Mouse (Mus musculus) retina, adult 2 months (tissue): ENCODE measurements around the gene Sfr1.

Experiments
- DNase-seq: peaks from one replicate; pipeline ENCODE4 v3.0.0-alpha.2; 2012; ENCODE audit warnings: low read depth, low spot score

Gene Sfr1

DNA sequence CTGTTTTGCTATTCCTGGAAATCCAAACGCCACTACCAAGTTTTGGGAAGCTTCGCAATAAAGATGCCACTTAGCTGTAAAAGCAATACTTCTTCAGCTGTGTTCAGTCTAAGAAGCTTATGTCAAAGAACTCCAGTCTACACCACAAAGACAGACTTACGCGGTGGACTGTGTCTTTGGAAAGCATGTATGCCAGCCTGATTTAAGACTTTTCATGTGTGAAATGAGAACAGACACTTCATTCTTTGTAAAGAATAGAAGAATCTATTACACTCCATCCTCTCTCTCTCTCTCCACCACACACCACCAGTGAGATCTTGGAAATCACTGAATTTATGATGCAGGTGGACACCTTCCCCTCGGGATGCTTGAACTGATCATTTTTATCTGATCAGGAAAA lies 18.9 kb downstream of the Sfr1 start:
- DNase-seq = no peak

DNA sequence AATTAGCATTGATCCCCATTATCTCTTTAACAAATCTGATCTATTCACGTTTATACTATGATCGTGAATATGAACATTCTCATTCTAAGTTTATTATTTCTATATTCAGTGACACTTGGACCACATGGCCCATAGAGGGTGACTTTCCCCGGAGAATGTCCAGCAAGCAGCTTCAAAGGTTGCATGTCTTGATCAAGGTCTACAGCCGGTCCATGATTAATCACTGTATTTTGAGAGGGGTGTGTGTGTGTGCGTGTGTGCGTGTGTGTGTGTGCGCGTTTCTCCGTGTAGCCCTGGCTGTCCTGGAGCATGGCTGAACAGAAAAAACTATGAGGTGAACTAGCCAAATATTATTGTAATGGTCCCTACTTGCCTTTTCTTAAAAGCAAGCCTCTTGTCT lies 21.0 kb downstream of the Sfr1 start:
- no peak for DNase-seq

DNA sequence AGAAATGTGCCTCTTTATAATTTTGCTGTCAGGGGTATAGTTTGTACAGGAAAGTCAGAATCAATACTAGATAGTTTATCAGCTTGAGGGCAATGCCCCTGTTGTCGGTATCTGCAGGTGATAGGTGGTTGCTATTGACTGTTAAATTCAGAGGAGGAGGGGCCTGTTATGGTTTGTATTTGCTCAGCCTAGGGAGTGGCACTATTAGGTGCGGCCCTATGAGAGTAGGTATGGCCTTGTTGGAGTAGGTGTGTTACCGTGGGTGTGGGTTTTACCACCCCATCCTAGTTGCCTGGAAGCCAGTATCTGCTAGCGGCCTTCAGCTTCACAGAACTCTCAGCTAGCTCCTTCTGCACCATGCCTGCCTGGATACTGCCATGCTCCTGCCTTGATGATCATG lies 22.4 kb downstream of the Sfr1 start:
- no peak for DNase-seq

DNA sequence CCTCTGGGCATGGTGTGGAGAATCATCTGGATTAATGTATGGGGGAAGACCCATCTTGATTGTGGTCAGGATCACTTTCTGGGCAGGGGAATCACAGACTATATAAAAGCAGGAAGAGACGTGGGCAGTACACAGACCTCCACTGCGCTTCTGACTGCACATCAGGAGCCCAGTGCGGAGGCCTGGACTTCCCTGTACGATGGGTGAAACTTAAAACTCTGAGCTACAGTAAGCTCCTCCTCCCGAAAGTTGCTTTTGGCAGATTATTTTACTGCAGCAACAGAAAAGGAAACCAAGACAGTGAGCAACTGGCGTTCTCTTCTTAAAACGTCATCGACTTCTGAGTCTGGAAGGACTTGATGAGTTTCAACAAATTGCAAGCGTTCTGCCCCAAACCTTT lies 23.4 kb downstream of the Sfr1 start:
- no peak for DNase-seq

DNA sequence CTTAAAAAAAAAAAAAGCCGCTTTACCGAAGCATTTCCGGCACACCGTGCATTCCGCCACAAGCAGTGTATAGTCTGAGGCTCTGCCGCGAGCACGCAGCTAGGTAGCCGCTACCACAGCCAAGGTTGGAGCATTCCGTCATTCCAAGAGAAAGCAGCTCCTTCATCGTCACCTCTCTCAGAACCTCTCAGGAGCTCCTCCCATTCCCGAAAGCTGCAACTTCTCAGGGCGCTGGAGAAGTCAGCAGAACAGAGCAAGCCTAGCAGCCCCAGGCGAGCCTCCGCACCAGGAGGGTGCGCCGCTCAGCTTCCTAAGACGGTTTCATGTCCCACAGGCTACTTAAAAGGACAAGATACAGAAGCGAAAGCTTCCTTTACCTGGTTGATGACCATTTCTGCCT lies 24.1 kb downstream of the Sfr1 start:
- DNase-seq = no peak

DNA sequence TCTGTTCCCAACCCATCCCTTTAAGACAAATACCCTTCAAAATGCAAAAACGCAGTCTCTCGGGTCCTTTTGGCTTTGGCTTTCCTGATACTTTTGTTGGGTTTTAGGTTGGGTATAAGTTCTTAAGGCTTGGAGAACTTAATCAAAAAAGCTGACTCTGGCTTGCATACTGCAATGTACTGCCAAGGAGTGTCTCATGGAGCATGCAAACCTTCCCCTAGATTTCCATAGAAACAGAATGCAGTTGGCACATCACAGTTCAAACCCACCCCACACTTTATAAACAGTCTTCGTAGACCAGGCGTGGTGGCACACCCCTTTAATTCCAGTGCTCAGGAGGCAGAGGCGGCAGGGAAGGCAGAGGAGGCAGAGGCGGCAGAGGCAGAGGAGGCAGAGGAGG lies 46.4 kb downstream of the Sfr1 start:
- no peak for DNase-seq

DNA sequence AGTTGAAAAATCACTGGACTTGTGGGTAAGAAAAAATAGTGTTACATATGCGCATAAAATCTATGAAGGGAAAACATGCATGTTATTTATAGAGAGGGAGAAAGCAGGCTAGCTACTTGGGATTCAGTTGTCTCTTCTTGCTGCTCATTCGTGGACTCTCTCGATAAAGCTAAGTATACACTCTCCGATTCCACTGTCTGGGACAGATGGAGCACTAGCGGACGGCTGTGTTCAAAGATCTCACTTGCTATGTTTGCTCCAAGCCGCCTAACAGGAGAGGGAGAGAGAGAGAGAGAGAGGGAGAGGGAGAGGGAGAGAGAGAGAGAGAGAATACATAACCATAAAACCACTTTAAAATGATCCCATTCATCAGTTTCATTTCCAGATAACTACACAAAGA lies 48.7 kb downstream of the Sfr1 start:
- no peak for DNase-seq

DNA sequence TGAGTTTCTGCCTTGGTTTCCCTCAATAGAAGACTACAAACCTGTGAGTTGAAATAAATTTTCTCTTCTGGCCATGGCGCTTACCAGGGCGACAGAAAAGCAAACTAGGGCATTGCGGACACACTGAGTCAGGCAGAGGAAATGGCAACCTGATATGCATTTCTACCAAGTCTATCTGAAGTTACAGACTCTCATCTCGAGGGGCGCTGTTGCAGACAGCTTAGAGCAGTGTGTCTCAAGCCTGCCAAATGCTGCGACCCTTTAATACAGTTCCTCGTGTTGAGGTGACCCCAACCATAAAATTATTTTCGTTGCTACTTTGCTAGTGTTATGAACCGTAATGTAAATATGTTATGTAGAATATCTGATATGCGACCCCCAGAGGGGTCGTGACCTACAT lies 49.5 kb downstream of the Sfr1 start:
- no peak for DNase-seq

DNA sequence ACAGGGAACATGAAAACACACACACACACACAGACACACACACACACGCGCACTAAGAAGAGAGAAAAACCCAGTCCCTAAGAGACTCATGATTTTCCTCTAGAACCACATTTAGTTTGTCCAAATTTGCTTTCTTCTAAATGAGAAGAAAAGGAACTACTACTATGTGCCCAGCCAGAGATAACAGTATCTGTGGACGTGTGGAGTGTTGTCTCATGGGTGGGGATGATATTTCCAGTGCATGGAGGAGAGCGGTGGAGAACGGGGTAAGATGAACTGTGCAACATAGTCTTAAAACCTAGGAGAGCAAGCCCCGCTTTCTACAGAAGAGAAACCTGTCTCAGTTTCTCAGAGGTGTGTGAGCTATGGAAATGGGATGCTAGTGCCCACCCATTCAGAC lies 52.4 kb downstream of the Sfr1 start:
- DNase-seq = no peak
